Mouse (Mus musculus) ovary, postnatal 36 days (tissue): ENCODE results near the gene Hip1r.
"Not testable (repeated sequence)": the region's sequence is repeated elsewhere in the genome, so short reads cannot be mapped to it uniquely, and the experiment has no call there.

ENCODE experiments used
- DNase-seq: peaks from one replicate; pipeline ENCODE4 v3.0.0; 2022; ENCODE audit warnings: low spot score, mixed read lengths

Gene Hip1r

DNA sequence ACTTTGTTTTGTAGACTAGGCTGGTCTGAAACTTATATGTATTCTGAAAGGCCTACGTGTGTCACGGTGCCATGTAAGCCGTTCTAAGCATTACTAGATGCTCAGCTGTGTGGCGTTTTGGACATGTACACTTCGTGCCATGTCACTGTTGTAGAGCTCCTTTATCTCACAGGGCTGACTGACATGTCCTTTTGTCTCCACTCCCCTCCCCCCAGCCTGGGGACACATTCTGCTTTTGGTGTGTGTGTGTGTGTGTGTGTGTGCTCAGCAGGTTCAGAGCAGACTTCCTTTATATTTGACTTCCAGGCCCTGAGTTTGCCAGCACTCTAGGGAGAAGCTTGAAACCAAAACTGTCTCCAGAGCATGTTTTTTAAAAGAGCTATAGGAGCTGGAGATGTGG, 63.4 kb downstream of the Hip1r start:
- no peak for DNase-seq

DNA sequence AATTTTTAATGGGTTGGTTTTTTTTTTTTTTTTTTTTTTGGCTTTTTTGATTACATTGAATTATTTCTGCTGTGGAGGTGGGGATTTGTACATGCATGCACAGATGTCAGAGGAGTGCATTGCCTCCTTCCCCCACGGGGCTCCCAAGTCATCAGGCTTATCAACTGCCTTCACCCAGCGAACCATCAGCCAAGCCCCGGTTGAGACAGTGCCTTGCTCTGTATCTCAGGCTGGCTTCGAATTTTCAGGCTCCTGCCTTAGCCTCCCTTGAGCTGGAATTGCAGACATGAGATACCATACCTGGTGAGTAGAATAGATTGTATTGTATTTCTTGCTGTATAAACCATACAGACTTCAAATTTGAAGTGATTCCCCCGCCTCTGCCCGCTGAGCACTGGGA, 66.2 kb downstream of the Hip1r start:
- DNase-seq, result no peak

- DNase-seq, result no peak
These were observed 67.7 kb downstream of the Hip1r start for GRCm38 (mm10) chr5:124041097-124041496.

DNA sequence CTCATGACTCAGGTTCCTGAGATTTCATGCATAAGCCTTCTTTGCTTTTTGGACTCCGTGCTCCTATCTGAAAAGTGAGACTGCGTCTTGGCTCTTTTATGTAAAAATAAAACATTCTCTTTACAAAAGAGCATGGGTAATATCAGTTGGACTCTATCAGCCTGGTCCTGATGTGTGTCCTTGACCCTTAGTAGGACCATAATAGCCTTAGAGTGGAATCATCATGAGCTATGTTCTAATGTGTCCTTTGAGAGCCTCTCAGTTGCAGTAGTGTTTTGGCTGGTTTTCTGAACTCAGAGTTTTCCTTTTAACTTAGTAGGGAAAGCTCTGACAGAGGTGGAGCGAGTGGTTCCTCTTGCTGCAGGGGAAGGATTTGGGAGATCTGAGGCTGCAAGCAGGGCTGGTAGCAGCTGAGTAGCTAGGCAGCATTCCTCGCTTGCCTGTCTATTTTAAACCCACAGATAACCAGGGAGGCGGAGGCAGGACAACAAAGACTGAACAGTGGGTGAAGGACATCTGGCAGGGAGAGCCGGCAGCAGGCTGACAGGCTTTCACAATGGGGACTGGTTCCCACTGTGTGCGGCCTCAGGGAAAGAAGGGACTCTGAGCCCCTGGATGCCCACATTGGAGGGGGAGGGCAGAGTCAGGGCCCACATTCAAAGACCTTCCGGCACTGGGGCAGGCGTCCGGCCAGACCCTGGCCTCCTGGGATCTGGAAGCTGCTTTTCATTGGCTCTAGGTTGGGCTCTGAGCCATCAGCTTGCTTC, 70.0 kb downstream of the Hip1r start:
- peak; percentile 56 for DNase-seq

- no peak for DNase-seq
These were observed 70.6 kb downstream of the Hip1r start for GRCm38 (mm10) chr5:124043999-124044398.

- DNase-seq, result no peak
These were observed 72.1 kb downstream of the Hip1r start for GRCm38 (mm10) chr5:124045453-124046010.

GRCm38 (mm10) chr5:124046741-124047401, 73.4 kb downstream of the Hip1r start:
- no peak for DNase-seq

- DNase-seq, result no peak
These were observed 76.0 kb downstream of the Hip1r start for GRCm38 (mm10) chr5:124049249-124050045.

DNA sequence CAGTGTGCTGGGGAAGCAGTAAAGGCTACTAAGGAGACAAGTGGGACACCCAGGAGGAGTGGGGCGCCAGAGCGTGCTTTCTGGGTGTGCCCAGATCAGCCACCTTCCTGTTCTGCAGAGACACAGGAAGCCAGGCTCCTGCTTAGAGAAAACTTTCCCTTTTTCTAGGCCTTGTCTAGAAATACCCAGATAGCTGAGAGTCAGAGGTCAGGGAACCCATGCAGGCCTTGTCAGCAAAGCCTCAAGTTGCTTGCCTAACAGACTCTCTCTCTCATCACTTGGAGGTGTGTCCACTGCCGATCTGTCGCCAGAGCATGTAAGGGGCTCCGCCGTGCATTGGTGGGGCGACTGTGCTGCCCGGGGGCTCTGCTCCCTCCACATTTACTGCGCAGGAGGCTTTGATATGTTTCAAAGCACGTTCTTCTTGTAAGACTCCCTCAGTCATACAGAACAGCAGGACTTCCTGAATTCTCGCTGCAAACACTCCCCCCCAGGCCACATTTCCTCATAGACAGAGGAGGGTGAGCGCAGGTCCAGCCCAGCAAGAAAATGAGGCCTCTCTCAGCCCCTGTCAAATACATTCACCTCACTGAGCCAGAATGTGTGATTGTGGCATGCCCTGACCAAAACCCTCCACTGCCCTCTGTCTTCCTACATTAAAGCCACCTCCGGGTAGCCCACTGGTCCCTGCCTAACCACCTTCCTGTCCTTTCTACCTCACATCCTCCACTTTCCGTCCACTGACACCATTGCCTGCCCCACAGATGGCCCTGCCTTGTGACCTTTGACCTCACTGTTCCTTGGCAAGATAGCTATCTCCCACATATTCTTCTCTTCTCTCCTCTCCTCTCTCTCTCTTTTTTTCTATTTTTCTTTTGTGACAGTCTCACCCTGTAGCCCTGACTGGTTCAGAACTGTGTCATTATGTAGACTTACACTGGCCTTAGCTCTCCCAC, 76.9 kb downstream of the Hip1r start:
- DNase-seq, result no peak

DNA sequence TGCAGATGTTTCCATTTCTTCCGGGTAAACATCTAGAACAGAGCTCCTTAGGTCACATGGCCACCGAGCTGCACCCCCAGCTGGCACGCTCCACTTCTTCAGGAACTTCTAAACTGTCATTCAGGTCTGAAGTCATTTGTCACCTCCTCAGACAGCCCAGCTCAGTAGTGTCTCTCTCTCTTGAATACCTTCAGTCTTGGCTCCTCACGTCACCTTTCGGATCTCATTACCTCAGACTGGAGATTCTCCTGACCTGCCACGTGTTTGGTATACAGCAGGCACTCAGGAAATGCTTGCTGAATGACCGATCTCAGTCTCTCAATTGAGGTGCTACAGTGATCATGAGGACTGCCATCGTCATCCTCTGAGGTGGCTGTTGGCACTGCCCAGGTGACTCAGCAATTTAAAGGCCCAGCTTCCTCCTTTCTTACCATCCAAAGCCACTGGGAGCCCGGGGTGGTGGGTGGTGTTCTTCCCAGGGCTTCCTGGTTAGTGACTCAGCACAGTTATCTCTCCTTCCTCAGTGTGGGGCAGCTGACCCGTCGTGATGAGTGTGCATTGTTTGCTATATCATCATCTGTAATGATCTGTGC, 78.6 kb downstream of the Hip1r start:
- no peak for DNase-seq

- not testable (repeated sequence) for DNase-seq
These were observed 79.2 kb downstream of the Hip1r start for GRCm38 (mm10) chr5:124052641-124053040.
